Mouse (Mus musculus) gastrocnemius, postnatal 25 days (tissue): Measurements from ENCODE around the gene Zdhhc13. TPM values are rescaled to one million over a fixed set of nuclear protein-coding genes. Genes with fewer than 3 reads are reported as not detected.

Source experiments
- DNase-seq: peaks from one replicate; pipeline ENCODE4 v3.0.0; 2022
- long read RNA-seq, 2 experiments: library from polyadenylated mRNA; stranded (forward); transcript quantifications; one replicate each; pipeline ENCODE4 v2.0.0; 2021
- total RNA-seq, 2 experiments: library from RNA; stranded (reverse); gene quantifications; 1 replicate in 1 of 2; 2 replicates in 1 of 2; pipeline ENCODE4 v1.2.3; 2021

The Zdhhc13 gene
- 1 to 10 TPM; 3.9 to 4.1 TPM for total RNA-seq
- long read RNA-seq, experiment 1, transcript Zdhhc13-201 (17 exons, 2,410 nt) = major isoform, 5 of 7 reads
- long read RNA-seq, experiment 1, partial matches to known transcripts = 1 of 7 reads
- long read RNA-seq, experiment 1, other reads (novel, unspliced or antisense) = 1 of 7 reads
- long read RNA-seq, experiment 2, transcript Zdhhc13-201 (17 exons, 2,410 nt) = major isoform, 5 of 7 reads
- long read RNA-seq, experiment 2, partial matches to known transcripts = 0 of 7 reads
- long read RNA-seq, experiment 2, other reads (novel, unspliced or antisense) = 2 of 7 reads

- peak; percentile 87 for DNase-seq
These were observed at the start of gene Zdhhc13 for GRCm38 (mm10) chr7:48788851-48789572. Zdhhc13 (plus strand) TSS chr7:48789003.

GRCm38 (mm10) chr7:48749298-48750163, 39.3 kb upstream of the Zdhhc13 start:
- peak; percentile 38 for DNase-seq

GRCm38 (mm10) chr7:48750164-48750809, 38.5 kb upstream of the Zdhhc13 start:
- DNase-seq = no peak

- no peak for DNase-seq
These were observed 37.6 kb upstream of the Zdhhc13 start for GRCm38 (mm10) chr7:48751222-48751621.

- no peak for DNase-seq
These were observed 34.3 kb upstream of the Zdhhc13 start for GRCm38 (mm10) chr7:48754415-48754974.

- no peak for DNase-seq
These were observed 33.0 kb upstream of the Zdhhc13 start for GRCm38 (mm10) chr7:48755825-48756224.

GRCm38 (mm10) chr7:48756306-48756931, 32.4 kb upstream of the Zdhhc13 start:
- no peak for DNase-seq

- DNase-seq = no peak
These were observed 30.7 kb upstream of the Zdhhc13 start for GRCm38 (mm10) chr7:48758083-48758482.

- DNase-seq = no peak
These were observed 28.0 kb upstream of the Zdhhc13 start for GRCm38 (mm10) chr7:48760789-48761188.

- DNase-seq = no peak
These were observed 26.5 kb upstream of the Zdhhc13 start for GRCm38 (mm10) chr7:48762289-48762688.

- no peak for DNase-seq
These were observed 26.1 kb upstream of the Zdhhc13 start for GRCm38 (mm10) chr7:48762721-48763120.

- no peak for DNase-seq
These were observed 22.8 kb upstream of the Zdhhc13 start for GRCm38 (mm10) chr7:48765959-48766358.

- DNase-seq = no peak
These were observed 19.1 kb upstream of the Zdhhc13 start for GRCm38 (mm10) chr7:48769721-48770120.

- DNase-seq = no peak
These were observed 16.6 kb upstream of the Zdhhc13 start for GRCm38 (mm10) chr7:48772060-48772734.

GRCm38 (mm10) chr7:48773333-48773732, 15.5 kb upstream of the Zdhhc13 start:
- DNase-seq = no peak

- no peak for DNase-seq
These were observed 14.2 kb upstream of the Zdhhc13 start for GRCm38 (mm10) chr7:48774633-48775032.

- no peak for DNase-seq
These were observed 13.4 kb upstream of the Zdhhc13 start for GRCm38 (mm10) chr7:48775436-48775835.

- no peak for DNase-seq
These were observed 10.9 kb upstream of the Zdhhc13 start for GRCm38 (mm10) chr7:48777721-48778504.

GRCm38 (mm10) chr7:48779110-48779509, 9.7 kb upstream of the Zdhhc13 start:
- no peak for DNase-seq

GRCm38 (mm10) chr7:48782432-48782831, 6.4 kb upstream of the Zdhhc13 start:
- no peak for DNase-seq
